Comparison of ENCODE assay signal across 8 mouse cellular contexts in the genomic region with DNA sequence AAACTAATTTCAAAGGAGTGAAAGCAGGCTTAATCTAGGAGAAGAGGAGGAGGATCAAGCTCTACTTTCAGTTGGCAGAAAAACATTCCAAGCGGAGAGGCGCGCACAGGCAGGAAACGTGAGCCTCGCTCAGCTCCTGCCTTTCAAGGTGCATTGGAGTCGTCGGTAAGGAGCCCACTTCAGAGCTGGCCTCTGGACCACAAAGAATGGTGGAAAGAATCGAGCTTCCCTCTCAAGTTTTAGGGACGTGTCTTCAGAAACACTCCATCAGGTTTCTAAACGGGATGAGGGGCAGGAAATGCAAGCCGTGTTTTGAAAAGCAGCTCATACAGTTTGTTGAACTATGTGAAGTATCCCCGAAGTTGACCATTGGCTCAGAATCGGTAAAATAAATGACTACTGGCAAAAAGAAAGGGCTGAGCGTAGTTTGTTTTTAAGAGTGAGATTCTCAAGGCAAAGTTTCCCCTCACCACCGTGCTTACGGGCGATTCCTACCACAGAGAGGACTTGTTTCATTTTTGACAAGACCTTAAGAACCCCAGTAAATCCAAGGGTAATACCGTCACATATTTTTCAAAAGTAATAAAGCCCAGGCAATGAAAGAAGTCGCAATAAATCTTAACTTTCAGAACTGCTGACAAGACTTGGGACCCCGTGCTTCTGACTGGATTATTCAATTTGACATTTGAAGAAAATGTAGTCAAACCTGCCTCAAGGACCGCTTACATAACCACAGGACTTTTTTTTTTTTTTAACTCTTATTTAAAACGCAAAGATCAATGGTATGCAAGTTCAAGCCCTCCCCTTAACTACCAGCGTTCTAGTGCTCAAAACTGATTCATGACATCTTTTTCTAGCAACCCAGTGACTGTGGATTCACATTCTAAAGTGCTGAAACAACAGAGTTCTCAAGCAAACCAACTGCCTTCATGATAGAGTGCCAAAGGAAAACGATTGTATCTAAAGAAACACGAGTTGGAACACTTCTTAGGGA. TPM values are rescaled to one million over a fixed set of nuclear protein-coding genes. Genes with fewer than 3 reads are reported as not detected.
DNase-seq lines count a peak whose midpoint lies in the region; ATAC-seq and TF ChIP-seq lines count a peak whose summit lies in the region.

No protein-coding gene starts in this region.

- H3K36me3 ChIP-seq in embryonic facial prominence, embryonic 13.5 days: no peaks in the 10 kb centered on the region
- H3K36me3 ChIP-seq in kidney, postnatal 0 days (ENCODE audit: insufficient read depth, low read length): no peaks in the 10 kb centered on the region
- no peaks in the 10 kb centered on the region for H3K36me3 ChIP-seq in neural tube, embryonic 15.5 days
- no peaks in the 10 kb centered on the region for H3K36me3 ChIP-seq in midbrain, embryonic 15.5 days (replicated peaks)
- H3K36me3 ChIP-seq in forebrain, embryonic 10.5 days (replicated peaks): no peaks in the 10 kb centered on the region

- peak overlapping the region; percentile 52 for H3K4me2 ChIP-seq in embryonic facial prominence, embryonic 13.5 days
- H3K4me2 ChIP-seq in kidney, postnatal 0 days (ENCODE audit: low read length): peak overlapping the region; percentile 56
- peak overlapping the region; percentile 20; the same call in 1 of the 2 replicates for H3K4me2 ChIP-seq in neural tube, embryonic 15.5 days
- no peak overlapping the region for H3K4me2 ChIP-seq in midbrain, embryonic 15.5 days

- peaks cover 4% of the 10 kb centered on the region; the same call in 1 of the 2 replicates for H3K27me3 ChIP-seq in embryonic facial prominence, embryonic 13.5 days
- peaks cover 5% of the 10 kb centered on the region; the same call in 1 of the 2 replicates for H3K27me3 ChIP-seq in kidney, postnatal 0 days (ENCODE audit: insufficient read depth, low read length)
- H3K27me3 ChIP-seq in neural tube, embryonic 15.5 days (replicated peaks): no peaks in the 10 kb centered on the region
- no peaks in the 10 kb centered on the region for H3K27me3 ChIP-seq in midbrain, embryonic 15.5 days (replicated peaks)
- H3K27me3 ChIP-seq in forebrain, embryonic 10.5 days (ENCODE audit: poor library complexity, severe bottlenecking): peaks cover 33% of the 10 kb centered on the region

- ATAC-seq in embryonic facial prominence, embryonic 13.5 days (ENCODE audit: insufficient number of reproducible peaks, insufficient read depth, low FRiP score, low TSS enrichment, low read depth): no peak
- ATAC-seq in kidney, postnatal 0 days (replicated peaks; ENCODE audit: low FRiP score, low read depth): no peak
- ATAC-seq in neural tube, embryonic 15.5 days (ENCODE audit: low FRiP score): no peak
- no peak for ATAC-seq in midbrain, embryonic 15.5 days (replicated peaks)

- H3K9me3 ChIP-seq in embryonic facial prominence, embryonic 13.5 days: no peaks in the 10 kb centered on the region
- H3K9me3 ChIP-seq in kidney, postnatal 0 days (replicated peaks; ENCODE audit: low read length): no peaks in the 10 kb centered on the region
- no peaks in the 10 kb centered on the region for H3K9me3 ChIP-seq in neural tube, embryonic 15.5 days (replicated peaks)
- no peaks in the 10 kb centered on the region for H3K9me3 ChIP-seq in midbrain, embryonic 15.5 days
- no peaks in the 10 kb centered on the region for H3K9me3 ChIP-seq in forebrain, embryonic 10.5 days

- peak overlapping the region; percentile 66 for H3K27ac ChIP-seq in embryonic facial prominence, embryonic 13.5 days
- no peak overlapping the region for H3K27ac ChIP-seq in kidney, postnatal 0 days
- H3K27ac ChIP-seq in neural tube, embryonic 15.5 days (replicated peaks): no peak overlapping the region
- H3K27ac ChIP-seq in midbrain, embryonic 15.5 days: no peak overlapping the region
- H3K27ac ChIP-seq in forebrain, embryonic 10.5 days: no peak overlapping the region

- DNase-seq in lung, adult 18-20 months: peak; percentile 43 to 52
- no peak for DNase-seq in lung, postnatal 25 days (ENCODE audit: low spot score)
- peak; percentile 56 for DNase-seq in kidney, postnatal 0 days (ENCODE audit: low spot score)
- no peak for DNase-seq in forebrain, embryonic 10.5 days (ENCODE audit: extremely low spot score, low spot score)
- DNase-seq in spleen, adult 12 weeks (ENCODE audit: low spot score): no peak

- no peak for TF ChIP-seq CTCF in kidney, postnatal 0 days (IDR thresholded peaks at IDR 0.05; ENCODE audit: low read depth)

- no peak overlapping the region for H3K9ac ChIP-seq in embryonic facial prominence, embryonic 13.5 days
- 0 out of 2 replicates have a peak overlapping the region, but pooled peaks have one; percentile 40 for H3K9ac ChIP-seq in kidney, postnatal 0 days (ENCODE audit: low read depth, low read length)
- H3K9ac ChIP-seq in neural tube, embryonic 15.5 days (replicated peaks): no peak overlapping the region
- no peak overlapping the region for H3K9ac ChIP-seq in midbrain, embryonic 15.5 days

- peaks cover 51% of the 10 kb centered on the region for H3K4me1 ChIP-seq in embryonic facial prominence, embryonic 13.5 days
- H3K4me1 ChIP-seq in kidney, postnatal 0 days (replicated peaks; ENCODE audit: insufficient read depth, low read length): peaks cover 12% of the 10 kb centered on the region; the same call in 1 of the 2 replicates
- peaks cover 23% of the 10 kb centered on the region for H3K4me1 ChIP-seq in neural tube, embryonic 15.5 days
- H3K4me1 ChIP-seq in midbrain, embryonic 15.5 days: peaks cover 13% of the 10 kb centered on the region
- peaks cover 32% of the 10 kb centered on the region for H3K4me1 ChIP-seq in forebrain, embryonic 10.5 days

- 32% methylated on average over 25 of the region's 25 CpGs for WGBS in embryonic facial prominence, embryonic 13.5 days
- 19% methylated on average over 25 of the region's 25 CpGs for WGBS in kidney, postnatal 0 days
- 52% methylated on average over 25 of the region's 25 CpGs for WGBS in neural tube, embryonic 15.5 days
- 59% methylated on average over 25 of the region's 25 CpGs for WGBS in midbrain, embryonic 15.5 days
- 61% methylated on average over 25 of the region's 25 CpGs for WGBS in forebrain, embryonic 10.5 days

- peak overlapping the region; percentile 21 for H3K4me3 ChIP-seq in embryonic facial prominence, embryonic 13.5 days
- H3K4me3 ChIP-seq in kidney, postnatal 0 days (replicated peaks; ENCODE audit: low read depth, low read length): peak overlapping the region; percentile 27; the same call in 1 of the 2 replicates
- H3K4me3 ChIP-seq in neural tube, embryonic 15.5 days (replicated peaks): no peak overlapping the region
- H3K4me3 ChIP-seq in midbrain, embryonic 15.5 days: no peak overlapping the region
- no peak overlapping the region for H3K4me3 ChIP-seq in forebrain, embryonic 10.5 days

RNA-seq across cellular contexts. Expression of a gene that starts 21.9 kb away (rescaled TPM):
- 56.2 and 69.9 TPM in 2 replicates for polyA plus RNA-seq in embryonic facial prominence, embryonic 13.5 days (2015; fragmentation: Nextera tagmentation; extraction: Ambion mirVana)
- 122 and 124 TPM in 2 replicates for polyA plus RNA-seq in kidney, postnatal 0 days (2015; fragmentation: Nextera tagmentation; extraction: Ambion mirVana)
- 106 and 126 TPM in 2 replicates for polyA plus RNA-seq in neural tube, embryonic 15.5 days (2015; fragmentation: Nextera tagmentation; extraction: Ambion mirVana)
- 130 TPM in 2 replicates for polyA plus RNA-seq in midbrain, embryonic 15.5 days (2015; fragmentation: Nextera tagmentation; extraction: Ambion mirVana)
- polyA plus RNA-seq in forebrain, embryonic 10.5 days (2016; fragmentation: Nextera tagmentation; extraction: Ambion mirVana): 35.9 and 41.4 TPM in 2 replicates

Comparison
In these comparisons a context has a peak if more than half of its experiments do, and no peak if none do; other contexts are left out.
1. DNase-seq: peak in lung, adult 18-20 months (2 of 2) and kidney, postnatal 0 days (single experiment); none in lung, postnatal 25 days (single experiment), forebrain, embryonic 10.5 days (single experiment) and spleen, adult 12 weeks (single experiment).
2. H3K4me3 ChIP-seq: peak in embryonic facial prominence, embryonic 13.5 days (single experiment) and kidney, postnatal 0 days (single experiment); none in neural tube, embryonic 15.5 days (single experiment), midbrain, embryonic 15.5 days (single experiment) and forebrain, embryonic 10.5 days (single experiment).